Mouse (Mus musculus) limb, embryonic 13.5 days (tissue): ENCODE results near the gene Aff4. TPM values are rescaled to one million over a fixed set of nuclear protein-coding genes. Genes with fewer than 3 reads are reported as not detected.
A peak's percentile ranks its signal among the peaks of the same experiment; 100 is the strongest.
"Not testable (repeated sequence)": the region's sequence is repeated elsewhere in the genome, so short reads cannot be mapped to it uniquely, and the experiment has no call there.

Experiments
- ATAC-seq: fragments of 200-750 bp; cut with Nextera tagmentation; 2 replicates; pipeline ENCODE4 v1.8.0; 2017; ENCODE audit warnings: low read depth, moderate number of reproducible peaks, moderate TSS enrichment; ENCODE audit not compliant: low FRiP score
- H3K27ac ChIP-seq: fragments of 300-500 bp; sonication (generic); 2 replicates; pipeline ENCODE4 v1.5.1; 2015; ENCODE audit warnings: inconsistent platforms, mild to moderate bottlenecking, moderate library complexity
- H3K27me3 ChIP-seq: fragments of 300-500 bp; sonication (generic); 2 replicates; pipeline ENCODE4 v1.6.1; 2015; ENCODE audit warnings: mild to moderate bottlenecking, inconsistent platforms
- H3K36me3 ChIP-seq: fragments of 300-500 bp; sonication (generic); 2 replicates; pipeline ENCODE4 v1.6.1; 2015; ENCODE audit warnings: inconsistent platforms, mild to moderate bottlenecking, moderate library complexity
- H3K4me1 ChIP-seq: fragments of 300-500 bp; sonication (generic); 2 replicates; pipeline ENCODE4 v1.6.1; 2015; ENCODE audit warnings: inconsistent platforms
- H3K4me2 ChIP-seq: fragments of 300-500 bp; sonication (generic); replicated peaks from 2 replicates; pipeline ENCODE4 v1.6.1; 2015; ENCODE audit warnings: inconsistent platforms, mild to moderate bottlenecking, moderate library complexity
- H3K4me3 ChIP-seq: fragments of 300-500 bp; sonication (generic); 2 replicates; pipeline ENCODE4 v1.5.1; 2015; ENCODE audit warnings: moderate library complexity, mild to moderate bottlenecking, inconsistent platforms
- H3K9ac ChIP-seq: fragments of 300-500 bp; sonication (generic); 2 replicates; pipeline ENCODE4 v1.6.1; 2015; ENCODE audit warnings: mild to moderate bottlenecking, inconsistent platforms
- H3K9me3 ChIP-seq: fragments of 300-500 bp; sonication (generic); 2 replicates; pipeline ENCODE4 v1.6.1; 2016; ENCODE audit warnings: inconsistent platforms
- WGBS: fragments of 180-500 bp; shearing (Covaris S2); methylation state at CpG from one replicate; pipeline ENCODE4 v1.1.7; 2015; 5-methylcytosine and 5-hydroxymethylcytosine counted together
- polyA plus RNA-seq: library from polyadenylated mRNA; unstranded; fragments of >200 nt; fragmentation: Nextera tagmentation; extraction: Ambion mirVana; gene quantifications from 2 replicates; pipeline ENCODE4 v1.2.1, GENCODE M21; 2015

Gene Aff4
- polyA plus RNA-seq, 1 experiment from 2014 or later: 48.3 TPM

- no peak for ATAC-seq
- Histone ChIP-seq H3K4me2 (no peak overlapping the region), H3K36me3 (peaks cover 79% of the 10 kb centered on the region), H3K4me1 (no peaks in the 10 kb centered on the region), H3K4me3 (no peak overlapping the region), H3K9me3 (no peaks in the 10 kb centered on the region), H3K27me3 (no peaks in the 10 kb centered on the region), H3K9ac (no peak overlapping the region), H3K27ac (no peak overlapping the region)
Measured at GRCm38 (mm10) chr11:53418048-53418447, 67.4 kb downstream of the Aff4 start.

- no peaks in the 10 kb centered on the region for H3K4me1 ChIP-seq
- no peak within 1 kb of the TSS for H3K27ac ChIP-seq
- H3K9ac ChIP-seq: no peak within 1 kb of the TSS
- no peaks in the 10 kb centered on the region for H3K9me3 ChIP-seq
- no peaks in the 10 kb centered on the region for H3K27me3 ChIP-seq
- H3K4me2 ChIP-seq: no peak within 1 kb of the TSS
- no peak for ATAC-seq
- H3K36me3 ChIP-seq: peaks cover 37% of the 10 kb centered on the region
- H3K4me3 ChIP-seq: no peak within 1 kb of the TSS
- 84% methylated on average over 4 of the region's 4 CpGs for WGBS
Measured at GRCm38 (mm10) chr11:53423036-53423435, 72.4 kb downstream of the Aff4 start, which contains the start of gene Leap2. Gene Leap2 (minus strand): TSS chr11:53423170.

- H3K27ac ChIP-seq: no peak overlapping the region
- no peak overlapping the region for H3K4me3 ChIP-seq
- H3K9me3 ChIP-seq: no peaks in the 10 kb centered on the region
- H3K4me1 ChIP-seq: peaks cover 6% of the 10 kb centered on the region
- H3K36me3 ChIP-seq: peaks cover 35% of the 10 kb centered on the region
- 83% methylated on average over 2 of the region's 2 CpGs for WGBS
- H3K27me3 ChIP-seq: no peaks in the 10 kb centered on the region
- ATAC-seq: no peak
- no peak overlapping the region for H3K4me2 ChIP-seq
- H3K9ac ChIP-seq: no peak overlapping the region
Measured at GRCm38 (mm10) chr11:53424826-53425225, 74.2 kb downstream of the Aff4 start.

- Histone ChIP-seq H3K4me2 (no peak overlapping the region), H3K36me3 (peaks cover 31% of the 10 kb centered on the region), H3K27ac (no peak overlapping the region), H3K9me3 (no peaks in the 10 kb centered on the region), H3K27me3 (no peaks in the 10 kb centered on the region), H3K4me3 (no peak overlapping the region), H3K9ac (no peak overlapping the region), H3K4me1 (peaks cover 10% of the 10 kb centered on the region)
- ATAC-seq: no peak
- WGBS: 76% methylated on average over 3 of the region's 3 CpGs
Measured at GRCm38 (mm10) chr11:53425251-53425650, 74.6 kb downstream of the Aff4 start.

GRCm38 (mm10) chr11:53425711-53426255 is 75.2 kb downstream of the Aff4 start:
- Histone ChIP-seq H3K9me3 (no peaks in the 10 kb centered on the region), H3K4me3 (no peak overlapping the region), H3K27me3 (no peaks in the 10 kb centered on the region), H3K36me3 (peaks cover 27% of the 10 kb centered on the region), H3K9ac (no peak overlapping the region), H3K27ac (no peak overlapping the region), H3K4me2 (no peak overlapping the region), H3K4me1 (peaks cover 10% of the 10 kb centered on the region)
- no peak for ATAC-seq
- WGBS: 84% methylated on average over 6 of the region's 6 CpGs

GRCm38 (mm10) chr11:53426914-53427313 is 76.3 kb downstream of the Aff4 start:
- Histone ChIP-seq H3K36me3 (peaks cover 18% of the 10 kb centered on the region), H3K4me1 (peaks cover 14% of the 10 kb centered on the region)
- 72% methylated on average over 3 of the region's 3 CpGs for WGBS
- H3K27me3 ChIP-seq, H3K27ac ChIP-seq, H3K9ac ChIP-seq, H3K4me3 ChIP-seq, H3K9me3 ChIP-seq, ATAC-seq, H3K4me2 ChIP-seq: not testable (repeated sequence)

GRCm38 (mm10) chr11:53427993-53428715 is 77.5 kb downstream of the Aff4 start:
- no peak for ATAC-seq
- Histone ChIP-seq H3K4me3 (no peak overlapping the region), H3K9me3 (no peaks in the 10 kb centered on the region), H3K4me1 (peaks cover 14% of the 10 kb centered on the region), H3K27ac (no peak overlapping the region), H3K36me3 (peaks cover 15% of the 10 kb centered on the region), H3K27me3 (no peaks in the 10 kb centered on the region), H3K4me2 (no peak overlapping the region), H3K9ac (no peak overlapping the region)
- WGBS: 85% methylated on average over 3 of the region's 3 CpGs

GRCm38 (mm10) chr11:53428716-53429057 is 78.1 kb downstream of the Aff4 start:
- no peak overlapping the region for H3K9ac ChIP-seq
- H3K27me3 ChIP-seq: no peaks in the 10 kb centered on the region
- H3K9me3 ChIP-seq: no peaks in the 10 kb centered on the region
- no peak overlapping the region for H3K4me3 ChIP-seq
- peaks cover 14% of the 10 kb centered on the region for H3K4me1 ChIP-seq
- 94% methylated on average over 5 of the region's 5 CpGs for WGBS
- no peak overlapping the region for H3K27ac ChIP-seq
- H3K36me3 ChIP-seq: peaks cover 15% of the 10 kb centered on the region
- no peak for ATAC-seq
- no peak overlapping the region for H3K4me2 ChIP-seq

- Histone ChIP-seq H3K9me3 (no peaks in the 10 kb centered on the region), H3K27me3 (no peaks in the 10 kb centered on the region), H3K4me2 (peak overlapping the region; percentile 91), H3K4me3 (peak overlapping the region; percentile 97; the same call in 1 of the 2 replicates), H3K27ac (no peak overlapping the region), H3K36me3 (peaks cover 15% of the 10 kb centered on the region), H3K9ac (no peak overlapping the region), H3K4me1 (peaks cover 14% of the 10 kb centered on the region)
- ATAC-seq: no peak
Measured at GRCm38 (mm10) chr11:53429182-53429581, 78.5 kb downstream of the Aff4 start.

- Histone ChIP-seq H3K4me2 (peak overlapping the region; percentile 91), H3K4me3 (peak overlapping the region; percentile 97), H3K9me3 (no peaks in the 10 kb centered on the region), H3K27ac (peak overlapping the region; percentile 61), H3K36me3 (peaks cover 15% of the 10 kb centered on the region), H3K9ac (peak overlapping the region; percentile 96), H3K27me3 (no peaks in the 10 kb centered on the region), H3K4me1 (peaks cover 14% of the 10 kb centered on the region)
- ATAC-seq: peak; percentile 52; the same call in 1 of the 2 replicates
- under 1% methylated on average over 34 of the region's 34 CpGs for WGBS
Measured at GRCm38 (mm10) chr11:53430300-53430669, 79.7 kb downstream of the Aff4 start.

- peak; percentile 96 for ATAC-seq
- peaks cover 15% of the 10 kb centered on the region for H3K36me3 ChIP-seq
- H3K4me3 ChIP-seq: peak within 1 kb of the TSS; percentile 97
- no peaks in the 10 kb centered on the region for H3K27me3 ChIP-seq
- H3K4me2 ChIP-seq: peak within 1 kb of the TSS; percentile 91
- peak within 1 kb of the TSS; percentile 96 for H3K9ac ChIP-seq
- peak within 1 kb of the TSS; percentile 61 for H3K27ac ChIP-seq
- WGBS: under 1% methylated on average over 44 of the region's 44 CpGs
- H3K4me1 ChIP-seq: peaks cover 14% of the 10 kb centered on the region
- no peaks in the 10 kb centered on the region for H3K9me3 ChIP-seq
Measured at GRCm38 (mm10) chr11:53430670-53431346, 80.2 kb downstream of the Aff4 start, which contains the start of the genes Uqcrq and Gdf9. Gene Uqcrq (minus strand): TSS chr11:53430831. Gene Gdf9 (plus strand): TSS chr11:53431023.

- ATAC-seq: peak; percentile 35; the same call in 1 of the 2 replicates
- Histone ChIP-seq H3K4me3 (peak overlapping the region; percentile 97), H3K9me3 (no peaks in the 10 kb centered on the region), H3K36me3 (peaks cover 15% of the 10 kb centered on the region), H3K27ac (peak overlapping the region; percentile 61), H3K4me2 (peak overlapping the region; percentile 91), H3K27me3 (no peaks in the 10 kb centered on the region), H3K4me1 (peaks cover 14% of the 10 kb centered on the region), H3K9ac (peak overlapping the region; percentile 8; the same call in 1 of the 2 replicates)
- 16% methylated on average over 9 of the region's 9 CpGs for WGBS
Measured at GRCm38 (mm10) chr11:53431347-53432056, 80.9 kb downstream of the Aff4 start.
